Mouse (Mus musculus): ENCODE measurements around the gene 1810055G02Rik.

DNA sequence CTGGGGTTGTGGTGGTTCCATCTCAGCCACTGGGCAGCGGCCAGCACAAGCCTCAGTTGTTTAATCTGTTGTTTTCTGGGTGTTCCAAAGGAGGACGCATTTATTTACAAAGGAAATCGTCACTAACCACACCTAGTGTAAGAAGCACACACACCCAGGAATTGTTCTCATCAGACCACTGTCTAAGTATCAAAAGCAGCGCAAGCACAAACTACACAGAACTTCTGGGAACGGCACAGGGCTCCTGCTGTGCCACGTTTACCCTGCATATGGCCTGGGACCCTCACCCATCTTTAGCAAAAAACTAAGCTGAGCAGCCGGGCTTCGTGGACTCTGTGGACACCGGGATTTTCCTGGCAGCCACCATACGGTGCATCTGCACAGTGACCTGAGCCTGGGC lies 39.5 kb upstream of the 1810055G02Rik start:
- TF ChIP-seq CTCF (conservative IDR thresholded peaks at IDR 0.05 in 1 of 2, IDR thresholded peaks at IDR 0.05 in 1 of 2; ENCODE audit: low read depth in 2 of 2, low read length in 2 of 2) (no peak), POLR2A (IDR thresholded peaks at IDR 0.05; ENCODE audit: low read depth, low read length) (no peak), MAZ (IDR thresholded peaks at IDR 0.05; ENCODE audit: low read depth, low read length) (no peak), POLR2AphosphoS2 (IDR thresholded peaks at IDR 0.05; ENCODE audit: low read depth, low read length) (no peak), ZNF384 (IDR thresholded peaks at IDR 0.05; ENCODE audit: low read depth, low read length) (no peak), EP300 (IDR thresholded peaks at IDR 0.05; ENCODE audit: low read length) (no peak), MAFK (IDR thresholded peaks at IDR 0.05; ENCODE audit: insufficient replicate concordance, low read length) (no peak), RCOR1 (conservative IDR thresholded peaks at IDR 0.05; ENCODE audit: low read depth, low read length) (no peak)

Measured in CH12.LX (cell line).